Mouse (Mus musculus) C2C12 (cell line): ENCODE measurements around the gene Nav2.

ENCODE experiments used
- CTCF ChIP-seq: IDR thresholded peaks from one replicate; pipeline ENCODE4 v1.5.1; 2011; ENCODE audit not compliant: control insufficient read depth, insufficient read depth, insufficient read length
- MAX ChIP-seq: IDR thresholded peaks from one replicate; pipeline ENCODE4 v1.6.1; 2011; ENCODE audit warnings: mild to moderate bottlenecking, control low read depth
- MYOD1 ChIP-seq: IDR thresholded peaks from one replicate; pipeline ENCODE4 v1.6.1; 2011; ENCODE audit warnings: low read depth; ENCODE audit not compliant: control insufficient read depth, insufficient read length
- MYOG ChIP-seq: IDR thresholded peaks from one replicate; pipeline ENCODE4 v1.6.1; 2011; ENCODE audit not compliant: control insufficient read depth, insufficient read length; ENCODE audit errors: extremely low read depth
- USF1 ChIP-seq: IDR thresholded peaks from one replicate; pipeline ENCODE4 v1.6.1; 2011; ENCODE audit warnings: low read depth, mild to moderate bottlenecking, control low read depth, moderate library complexity

DNA sequence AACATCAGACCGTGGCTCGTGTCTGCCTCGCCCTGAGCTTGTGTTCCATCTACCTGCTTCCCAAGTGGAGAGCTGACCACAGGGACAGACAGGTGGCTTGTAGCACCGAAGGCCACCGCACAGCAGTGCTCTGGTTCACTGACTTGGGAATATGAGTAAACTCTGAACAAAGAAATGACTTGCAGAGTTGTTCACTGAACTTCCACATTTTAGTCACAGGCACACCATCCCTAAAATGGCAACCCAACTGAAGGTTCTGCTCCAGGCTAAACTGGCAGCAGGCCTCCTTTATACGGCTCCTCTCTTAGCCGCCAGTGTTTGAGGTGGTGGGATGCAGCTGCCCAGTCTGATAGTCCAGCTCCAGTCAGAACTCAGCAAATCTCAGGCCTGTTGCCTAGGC lies 343.9 kb downstream of the Nav2 start:
- TF ChIP-seq CTCF (no peak), USF1 (no peak), MYOG (no peak), MYOD1 (no peak), MAX (no peak)
